Mouse (Mus musculus): Measurements from ENCODE around the gene Cdc25b. TPM values are rescaled to one million over a fixed set of nuclear protein-coding genes. Genes with fewer than 3 reads are reported as not detected.

Cdc25b gene
- polyA plus RNA-seq, 1 experiment from 2014 or later, result 59.3 TPM

GRCm38 (mm10) chr2:131166172-131166571 lies 20.6 kb upstream of the Cdc25b start:
- peaks cover 10% of the 10 kb centered on the region for H3K27me3 ChIP-seq
- no peak overlapping the region for H3K9ac ChIP-seq (replicated peaks)
- WGBS, result 89% methylated on average over 2 of the region's 2 CpGs
- peaks cover 5% of the 10 kb centered on the region; the same call in 1 of the 2 replicates for H3K36me3 ChIP-seq
- peaks cover 8% of the 10 kb centered on the region for H3K4me1 ChIP-seq (replicated peaks)
- H3K27ac ChIP-seq, result no peak overlapping the region
- ATAC-seq, result no peak
- H3K4me2 ChIP-seq (replicated peaks), result no peak overlapping the region
- H3K9me3 ChIP-seq, result no peaks in the 10 kb centered on the region
- no peak overlapping the region for H3K4me3 ChIP-seq (replicated peaks)

GRCm38 (mm10) chr2:131167984-131168383 lies 18.8 kb upstream of the Cdc25b start:
- Histone ChIP-seq H3K27me3 (peaks cover 28% of the 10 kb centered on the region), H3K4me3 (replicated peaks) (no peak overlapping the region), H3K9ac (replicated peaks) (no peak overlapping the region), H3K9me3 (no peaks in the 10 kb centered on the region), H3K4me1 (replicated peaks) (peaks cover 14% of the 10 kb centered on the region; the same call in 1 of the 2 replicates), H3K4me2 (replicated peaks) (no peak overlapping the region), H3K36me3 (peaks cover 10% of the 10 kb centered on the region), H3K27ac (no peak overlapping the region)
- no peak for ATAC-seq
- WGBS, result 92% methylated on average over 6 of the region's 6 CpGs

- Histone ChIP-seq H3K27ac (no peak overlapping the region), H3K4me3 (replicated peaks) (no peak overlapping the region), H3K4me2 (replicated peaks) (no peak overlapping the region), H3K9ac (replicated peaks) (no peak overlapping the region), H3K27me3 (peaks cover 36% of the 10 kb centered on the region), H3K9me3 (no peaks in the 10 kb centered on the region), H3K36me3 (peaks cover 10% of the 10 kb centered on the region), H3K4me1 (replicated peaks) (peaks cover 23% of the 10 kb centered on the region)
- no peak for ATAC-seq
- 39% methylated on average over 1 of the region's 1 CpGs for WGBS
Observed at GRCm38 (mm10) chr2:131168914-131169313, 17.8 kb upstream of the Cdc25b start.

GRCm38 (mm10) chr2:131170936-131171335 lies 15.8 kb upstream of the Cdc25b start:
- no peak overlapping the region for H3K4me2 ChIP-seq (replicated peaks)
- 0 out of 2 replicates have a peak overlapping the region, but pooled peaks have one; percentile 25 for H3K9ac ChIP-seq (replicated peaks)
- no peak for ATAC-seq
- WGBS, result 16% methylated on average over 9 of the region's 9 CpGs
- peaks cover 10% of the 10 kb centered on the region for H3K36me3 ChIP-seq
- peaks cover 36% of the 10 kb centered on the region for H3K27me3 ChIP-seq
- H3K4me3 ChIP-seq (replicated peaks), result no peak overlapping the region
- peaks cover 43% of the 10 kb centered on the region for H3K4me1 ChIP-seq (replicated peaks)
- no peak overlapping the region for H3K27ac ChIP-seq
- no peaks in the 10 kb centered on the region for H3K9me3 ChIP-seq

- Histone ChIP-seq H3K36me3 (peaks cover 10% of the 10 kb centered on the region), H3K9ac (replicated peaks) (peak overlapping the region; percentile 25; the same call in 1 of the 2 replicates), H3K4me3 (replicated peaks) (no peak overlapping the region), H3K4me1 (replicated peaks) (peaks cover 49% of the 10 kb centered on the region), H3K27me3 (peaks cover 36% of the 10 kb centered on the region), H3K27ac (no peak overlapping the region), H3K9me3 (no peaks in the 10 kb centered on the region), H3K4me2 (replicated peaks) (peak overlapping the region; percentile 18)
- 7% methylated on average over 43 of the region's 43 CpGs for WGBS
- ATAC-seq, result no peak
Observed at GRCm38 (mm10) chr2:131171401-131172104, 15.2 kb upstream of the Cdc25b start.

- H3K9me3 ChIP-seq, result no peaks in the 10 kb centered on the region
- H3K9ac ChIP-seq (replicated peaks), result no peak overlapping the region
- 54% methylated on average over 9 of the region's 9 CpGs for WGBS
- H3K27me3 ChIP-seq, result peaks cover 36% of the 10 kb centered on the region
- peaks cover 12% of the 10 kb centered on the region for H3K36me3 ChIP-seq
- H3K4me1 ChIP-seq (replicated peaks), result peaks cover 56% of the 10 kb centered on the region
- no peak overlapping the region for H3K4me2 ChIP-seq (replicated peaks)
- H3K27ac ChIP-seq, result no peak overlapping the region
- ATAC-seq, result no peak
- no peak overlapping the region for H3K4me3 ChIP-seq (replicated peaks)
Observed at GRCm38 (mm10) chr2:131172322-131172721, 14.4 kb upstream of the Cdc25b start.

GRCm38 (mm10) chr2:131174700-131175099 lies 12.0 kb upstream of the Cdc25b start:
- peak overlapping the region; percentile 81 for H3K4me2 ChIP-seq (replicated peaks)
- ATAC-seq, result peak; percentile 57
- 0 out of 2 replicates have a peak overlapping the region, but pooled peaks have one; percentile 14 for H3K27ac ChIP-seq
- no peaks in the 10 kb centered on the region for H3K9me3 ChIP-seq
- H3K27me3 ChIP-seq, result peaks cover 36% of the 10 kb centered on the region
- 3% methylated on average over 11 of the region's 11 CpGs for WGBS
- H3K9ac ChIP-seq (replicated peaks), result peak overlapping the region; percentile 50; the same call in 1 of the 2 replicates
- H3K4me1 ChIP-seq (replicated peaks), result peaks cover 75% of the 10 kb centered on the region
- H3K4me3 ChIP-seq (replicated peaks), result peak overlapping the region; percentile 45
- peaks cover 21% of the 10 kb centered on the region for H3K36me3 ChIP-seq

- peak overlapping the region; percentile 81; the same call in 1 of the 2 replicates for H3K4me2 ChIP-seq (replicated peaks)
- ATAC-seq, result no peak
- H3K9ac ChIP-seq (replicated peaks), result no peak overlapping the region
- H3K36me3 ChIP-seq, result peaks cover 21% of the 10 kb centered on the region
- H3K4me3 ChIP-seq (replicated peaks), result no peak overlapping the region
- 0 out of 2 replicates have a peak overlapping the region, but pooled peaks have one; percentile 14 for H3K27ac ChIP-seq
- H3K4me1 ChIP-seq (replicated peaks), result peaks cover 75% of the 10 kb centered on the region
- peaks cover 33% of the 10 kb centered on the region for H3K27me3 ChIP-seq
- no peaks in the 10 kb centered on the region for H3K9me3 ChIP-seq
- 73% methylated on average over 3 of the region's 3 CpGs for WGBS
Observed at GRCm38 (mm10) chr2:131175286-131175944, 11.3 kb upstream of the Cdc25b start.

GRCm38 (mm10) chr2:131175945-131176309 lies 10.8 kb upstream of the Cdc25b start:
- no peak for ATAC-seq
- Histone ChIP-seq H3K4me2 (replicated peaks) (0 out of 2 replicates have a peak overlapping the region, but pooled peaks have one; percentile 98), H3K27me3 (peaks cover 28% of the 10 kb centered on the region), H3K27ac (no peak overlapping the region), H3K9me3 (no peaks in the 10 kb centered on the region), H3K4me1 (replicated peaks) (peaks cover 73% of the 10 kb centered on the region), H3K4me3 (replicated peaks) (no peak overlapping the region), H3K36me3 (peaks cover 18% of the 10 kb centered on the region), H3K9ac (replicated peaks) (no peak overlapping the region)
- WGBS, result 98% methylated on average over 1 of the region's 1 CpGs

- Histone ChIP-seq H3K27me3 (peaks cover 22% of the 10 kb centered on the region), H3K4me1 (replicated peaks) (peaks cover 67% of the 10 kb centered on the region), H3K9ac (replicated peaks) (peak overlapping the region; percentile 97; the same call in 1 of the 2 replicates), H3K4me2 (replicated peaks) (peak overlapping the region; percentile 98), H3K9me3 (no peaks in the 10 kb centered on the region), H3K36me3 (peaks cover 12% of the 10 kb centered on the region), H3K27ac (no peak overlapping the region), H3K4me3 (replicated peaks) (peak overlapping the region; percentile 88; the same call in 1 of the 2 replicates)
- no peak for ATAC-seq
- 69% methylated on average over 5 of the region's 5 CpGs for WGBS
Observed at GRCm38 (mm10) chr2:131176491-131176890, 10.3 kb upstream of the Cdc25b start.

GRCm38 (mm10) chr2:131177932-131178331 lies 8.8 kb upstream of the Cdc25b start:
- 0 out of 2 replicates have a peak, but pooled peaks cover 11% of the 10 kb centered on the region for H3K36me3 ChIP-seq
- peak overlapping the region; percentile 88 for H3K4me3 ChIP-seq (replicated peaks)
- peak overlapping the region; percentile 97 for H3K9ac ChIP-seq (replicated peaks)
- H3K9me3 ChIP-seq, result no peaks in the 10 kb centered on the region
- H3K4me2 ChIP-seq (replicated peaks), result peak overlapping the region; percentile 98
- H3K27ac ChIP-seq, result 0 out of 2 replicates have a peak overlapping the region, but pooled peaks have one; percentile 19
- H3K27me3 ChIP-seq, result peaks cover 8% of the 10 kb centered on the region
- peaks cover 64% of the 10 kb centered on the region for H3K4me1 ChIP-seq (replicated peaks)
- no peak for ATAC-seq
- 84% methylated on average over 9 of the region's 9 CpGs for WGBS

GRCm38 (mm10) chr2:131178828-131179245 lies 7.9 kb upstream of the Cdc25b start:
- peak overlapping the region; percentile 97 for H3K9ac ChIP-seq (replicated peaks)

More at GRCm38 (mm10) chr2:131178828-131179245, 7.9 kb upstream of the Cdc25b start:
- H3K27me3 ChIP-seq, result no peaks in the 10 kb centered on the region
- H3K9me3 ChIP-seq, result no peaks in the 10 kb centered on the region
- peak; percentile 2; the same call in 1 of the 2 replicates for ATAC-seq
- 23% methylated on average over 26 of the region's 26 CpGs for WGBS
- H3K27ac ChIP-seq, result peak overlapping the region; percentile 96
- peak overlapping the region; percentile 88 for H3K4me3 ChIP-seq (replicated peaks)
- 0 out of 2 replicates have a peak, but pooled peaks cover 11% of the 10 kb centered on the region for H3K36me3 ChIP-seq
- H3K4me1 ChIP-seq (replicated peaks), result peaks cover 55% of the 10 kb centered on the region
- peak overlapping the region; percentile 98 for H3K4me2 ChIP-seq (replicated peaks)

All from midbrain, embryonic 13.5 days (tissue).